In the genomic region with DNA sequence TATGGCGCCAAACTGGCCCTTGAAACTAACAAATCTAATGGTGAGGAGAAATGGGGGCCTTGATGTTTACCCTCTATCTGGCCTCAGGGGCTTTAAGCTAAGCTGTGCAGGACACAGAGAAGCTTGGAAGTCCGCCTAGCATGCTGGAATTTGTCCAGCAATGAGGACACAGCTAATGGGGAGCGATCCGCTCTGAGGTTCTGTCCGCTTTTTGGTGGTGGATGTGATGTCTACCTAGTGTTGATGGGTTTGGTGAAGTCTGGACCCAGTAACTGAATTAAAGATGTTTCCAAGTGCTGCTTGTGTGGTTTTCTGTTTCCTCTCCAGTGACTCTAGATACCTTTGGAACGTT, we compare ENCODE assay signal across 8 mouse cellular contexts. TPM values are rescaled to one million over a fixed set of nuclear protein-coding genes. Genes with fewer than 3 reads are reported as not detected.
DNase-seq lines count a peak whose midpoint lies in the region; ATAC-seq lines count a peak whose summit lies in the region.

No protein-coding gene starts in this region.

- peak overlapping the region; percentile 93 for H3K9ac ChIP-seq in forebrain, embryonic 13.5 days
- peak overlapping the region; percentile 85; the same call in 1 of the 2 replicates for H3K9ac ChIP-seq in limb, embryonic 12.5 days (replicated peaks)
- H3K9ac ChIP-seq in stomach, embryonic 15.5 days, result peak overlapping the region; percentile 12; the same call in 1 of the 2 replicates

- peak overlapping the region; percentile 84 for H3K27ac ChIP-seq in forebrain, embryonic 13.5 days
- peak overlapping the region; percentile 83; the same call in 1 of the 2 replicates for H3K27ac ChIP-seq in limb, embryonic 12.5 days
- H3K27ac ChIP-seq in stomach, embryonic 15.5 days, result peak overlapping the region; percentile 87

- H3K4me2 ChIP-seq in forebrain, embryonic 13.5 days, result peak overlapping the region; percentile 81
- peak overlapping the region; percentile 93 for H3K4me2 ChIP-seq in limb, embryonic 12.5 days
- peak overlapping the region; percentile 93 for H3K4me2 ChIP-seq in stomach, embryonic 15.5 days

- no peaks in the 10 kb centered on the region for H3K9me3 ChIP-seq in megakaryocyte, embryonic 14.5 days
- no peaks in the 10 kb centered on the region for H3K9me3 ChIP-seq in forebrain, embryonic 13.5 days (replicated peaks)
- no peaks in the 10 kb centered on the region for H3K9me3 ChIP-seq in limb, embryonic 12.5 days
- no peaks in the 10 kb centered on the region for H3K9me3 ChIP-seq in stomach, embryonic 15.5 days

- no peak for ATAC-seq in megakaryocyte, adult 5-6 weeks (ENCODE audit: poor library complexity, severe bottlenecking)
- ATAC-seq in forebrain, embryonic 13.5 days, result no peak
- no peak for ATAC-seq in limb, embryonic 12.5 days (ENCODE audit: insufficient number of reproducible peaks, insufficient read depth, low FRiP score, low TSS enrichment, low read depth)
- ATAC-seq in stomach, embryonic 15.5 days (ENCODE audit: insufficient read depth, low FRiP score, low read depth), result no peak

- peak overlapping the region; percentile 92 for H3K4me3 ChIP-seq in megakaryocyte, embryonic 14.5 days (replicated peaks)
- peak overlapping the region; percentile 84 for H3K4me3 ChIP-seq in forebrain, embryonic 13.5 days
- peak overlapping the region; percentile 87 for H3K4me3 ChIP-seq in limb, embryonic 12.5 days (replicated peaks)
- H3K4me3 ChIP-seq in stomach, embryonic 15.5 days (replicated peaks), result peak overlapping the region; percentile 77

- H3K27me3 ChIP-seq in megakaryocyte, embryonic 14.5 days (replicated peaks), result no peaks in the 10 kb centered on the region
- peaks cover 2% of the 10 kb centered on the region for H3K27me3 ChIP-seq in forebrain, embryonic 13.5 days
- peaks cover 7% of the 10 kb centered on the region for H3K27me3 ChIP-seq in limb, embryonic 12.5 days
- 0 out of 2 replicates have a peak, but pooled peaks cover 3% of the 10 kb centered on the region for H3K27me3 ChIP-seq in stomach, embryonic 15.5 days (replicated peaks)

- DNase-seq in left cerebral cortex, postnatal 36 days (ENCODE audit: low spot score in 2 of 2), result no peak
- DNase-seq in right cerebral cortex, adult 2 months (ENCODE audit: low spot score in 2 of 2), result no peak
- no peak for DNase-seq in embryo, embryonic 10.5 days (ENCODE audit: low spot score)

- H3K4me1 ChIP-seq in megakaryocyte, embryonic 14.5 days, result peaks cover 77% of the 10 kb centered on the region
- H3K4me1 ChIP-seq in forebrain, embryonic 13.5 days, result peaks cover 48% of the 10 kb centered on the region
- H3K4me1 ChIP-seq in limb, embryonic 12.5 days (replicated peaks), result peaks cover 30% of the 10 kb centered on the region
- peaks cover 43% of the 10 kb centered on the region for H3K4me1 ChIP-seq in stomach, embryonic 15.5 days

- intact Hi-C loops in left cerebral cortex, postnatal 36 days (cut with DNase I), result no loop called here

- peaks cover 66% of the 10 kb centered on the region for H3K36me3 ChIP-seq in megakaryocyte, embryonic 14.5 days (replicated peaks; ENCODE audit: low read length)
- peaks cover 44% of the 10 kb centered on the region for H3K36me3 ChIP-seq in forebrain, embryonic 13.5 days (ENCODE audit: poor library complexity, severe bottlenecking)
- H3K36me3 ChIP-seq in limb, embryonic 12.5 days, result peaks cover 43% of the 10 kb centered on the region
- peaks cover 9% of the 10 kb centered on the region for H3K36me3 ChIP-seq in stomach, embryonic 15.5 days

- 81% methylated on average over 6 of the region's 6 CpGs for WGBS in forebrain, embryonic 13.5 days
- WGBS in limb, embryonic 12.5 days, result 82% methylated on average over 6 of the region's 6 CpGs
- WGBS in stomach, embryonic 15.5 days, result 78% methylated on average over 6 of the region's 6 CpGs

RNA-seq across cellular contexts. Expression of a gene that starts 0.8 kb away (rescaled TPM):
- polyA plus RNA-seq in megakaryocyte, embryonic 14.5 days (2012; ENCODE audit: insufficient read depth, low replicate concordance), result 2.8 and 12.4 TPM in 2 replicates
- 62.7 and 64.8 TPM in 2 replicates for total RNA-seq in megakaryocyte, adult 5-6 weeks (2015)
- 79.3 and 96.0 TPM in 2 replicates for total RNA-seq in megakaryocyte, adult 5-6 weeks (2017)
- polyA plus RNA-seq in forebrain, embryonic 13.5 days (2015; fragmentation: Nextera tagmentation; extraction: Ambion mirVana), result 71.1 and 81.2 TPM in 2 replicates
- polyA plus RNA-seq in limb, embryonic 12.5 days (2016; fragmentation: Nextera tagmentation; extraction: Ambion mirVana), result 40.4 and 43.1 TPM in 2 replicates
- polyA plus RNA-seq in stomach, embryonic 15.5 days (2015; fragmentation: Nextera tagmentation; extraction: Ambion mirVana), result 50.7 and 54.5 TPM in 2 replicates
- 10 to 100 TPM; 38.9 to 41.8 TPM for total RNA-seq in left cerebral cortex, postnatal 36 days (2021)

RNA-seq across cellular contexts. Expression of a gene that starts 3.9 kb away (rescaled TPM):
- polyA plus RNA-seq in megakaryocyte, embryonic 14.5 days (2012; ENCODE audit: insufficient read depth, low replicate concordance), result 17.7 and 36.8 TPM in 2 replicates
- total RNA-seq in megakaryocyte, adult 5-6 weeks (2015), result 10.6 and 13.1 TPM in 2 replicates
- total RNA-seq in megakaryocyte, adult 5-6 weeks (2017), result 11.4 and 15.8 TPM in 2 replicates
- 45.8 and 48.2 TPM in 2 replicates for polyA plus RNA-seq in forebrain, embryonic 13.5 days (2015; fragmentation: Nextera tagmentation; extraction: Ambion mirVana)
- 43.6 and 46.5 TPM in 2 replicates for polyA plus RNA-seq in limb, embryonic 12.5 days (2016; fragmentation: Nextera tagmentation; extraction: Ambion mirVana)
- polyA plus RNA-seq in stomach, embryonic 15.5 days (2015; fragmentation: Nextera tagmentation; extraction: Ambion mirVana), result 38.5 and 41.5 TPM in 2 replicates
- total RNA-seq in left cerebral cortex, postnatal 36 days (2021), result 10 to 100 TPM; 22.7 to 26.3 TPM

RNA-seq across cellular contexts. Expression of a gene that starts 8.1 kb away (rescaled TPM):
- 3.5 and 5.8 TPM in 2 replicates for polyA plus RNA-seq in megakaryocyte, embryonic 14.5 days (2012; ENCODE audit: insufficient read depth, low replicate concordance)
- total RNA-seq in megakaryocyte, adult 5-6 weeks (2015), result 0.11 and 0.45 TPM in 2 replicates
- 0.29 TPM in 1 of 2 replicates, not detected in the other for total RNA-seq in megakaryocyte, adult 5-6 weeks (2017)
- polyA plus RNA-seq in forebrain, embryonic 13.5 days (2015; fragmentation: Nextera tagmentation; extraction: Ambion mirVana), result not detected in 2 replicates
- polyA plus RNA-seq in limb, embryonic 12.5 days (2016; fragmentation: Nextera tagmentation; extraction: Ambion mirVana), result not detected in 2 replicates
- 0.13 and 0.26 TPM in 2 replicates for polyA plus RNA-seq in stomach, embryonic 15.5 days (2015; fragmentation: Nextera tagmentation; extraction: Ambion mirVana)
- total RNA-seq in left cerebral cortex, postnatal 36 days (2021), result under 1 TPM; 0.70 to 0.79 TPM

RNA-seq across cellular contexts. Expression of a gene that starts 8.9 kb away (rescaled TPM):
- polyA plus RNA-seq in megakaryocyte, embryonic 14.5 days (2012; ENCODE audit: insufficient read depth, low replicate concordance), result 10.4 TPM in 1 of 2 replicates, not detected in the other
- total RNA-seq in megakaryocyte, adult 5-6 weeks (2015), result 11.5 and 14.9 TPM in 2 replicates
- 21.3 and 24.1 TPM in 2 replicates for total RNA-seq in megakaryocyte, adult 5-6 weeks (2017)
- 63.3 and 64.1 TPM in 2 replicates for polyA plus RNA-seq in forebrain, embryonic 13.5 days (2015; fragmentation: Nextera tagmentation; extraction: Ambion mirVana)
- polyA plus RNA-seq in limb, embryonic 12.5 days (2016; fragmentation: Nextera tagmentation; extraction: Ambion mirVana), result 54.3 and 55.7 TPM in 2 replicates
- 26.9 and 27.6 TPM in 2 replicates for polyA plus RNA-seq in stomach, embryonic 15.5 days (2015; fragmentation: Nextera tagmentation; extraction: Ambion mirVana)
- 1 to 10 TPM; 2.1 to 3.1 TPM for total RNA-seq in left cerebral cortex, postnatal 36 days (2021)

RNA-seq across cellular contexts. Expression of a gene that starts 16.5 kb away (rescaled TPM):
- polyA plus RNA-seq in megakaryocyte, embryonic 14.5 days (2012; ENCODE audit: insufficient read depth, low replicate concordance), result 30.7 and 32.1 TPM in 2 replicates
- total RNA-seq in megakaryocyte, adult 5-6 weeks (2015), result 7.2 and 7.9 TPM in 2 replicates
- 8.9 and 9.1 TPM in 2 replicates for total RNA-seq in megakaryocyte, adult 5-6 weeks (2017)
- 4.8 and 6.5 TPM in 2 replicates for polyA plus RNA-seq in forebrain, embryonic 13.5 days (2015; fragmentation: Nextera tagmentation; extraction: Ambion mirVana)
- polyA plus RNA-seq in limb, embryonic 12.5 days (2016; fragmentation: Nextera tagmentation; extraction: Ambion mirVana), result 8.0 and 8.1 TPM in 2 replicates
- polyA plus RNA-seq in stomach, embryonic 15.5 days (2015; fragmentation: Nextera tagmentation; extraction: Ambion mirVana), result 17.0 and 17.9 TPM in 2 replicates
- 1 to 10 TPM; 8.8 to 9.1 TPM for total RNA-seq in left cerebral cortex, postnatal 36 days (2021)

Comparison
In these comparisons a context has a peak if more than half of its experiments do, and no peak if none do; other contexts are left out.
1. H3K9ac ChIP-seq: peak in every context shown above with its lines; median percentile 93 in forebrain, embryonic 13.5 days; 85 in limb, embryonic 12.5 days; 12 in stomach, embryonic 15.5 days.